Mouse (Mus musculus) embryonic facial prominence, embryonic 13.5 days (tissue): ENCODE results near the gene Ostf1. TPM values are rescaled to one million over a fixed set of nuclear protein-coding genes. Genes with fewer than 3 reads are reported as not detected.

Experiments used
- ATAC-seq: fragments of 200-750 bp; cut with Nextera tagmentation; 2 replicates; pipeline ENCODE4 v1.8.0; 2017; ENCODE audit warnings: low read depth; ENCODE audit not compliant: insufficient number of reproducible peaks, insufficient read depth, low FRiP score, low TSS enrichment
- H3K27ac ChIP-seq: fragments of 300-500 bp; sonication (generic); 2 replicates; pipeline ENCODE4 v1.5.1; 2015; ENCODE audit warnings: moderate library complexity, mild to moderate bottlenecking, inconsistent platforms
- H3K27me3 ChIP-seq: fragments of 300-500 bp; sonication (generic); 2 replicates; pipeline ENCODE4 v1.6.1; 2015; ENCODE audit warnings: mild to moderate bottlenecking, inconsistent platforms
- H3K36me3 ChIP-seq: fragments of 300-500 bp; sonication (generic); 2 replicates; pipeline ENCODE4 v1.6.1; 2015; ENCODE audit warnings: mild to moderate bottlenecking, inconsistent platforms
- H3K4me1 ChIP-seq: fragments of 300-500 bp; sonication (generic); 2 replicates; pipeline ENCODE4 v1.6.1; 2015; ENCODE audit warnings: inconsistent platforms
- H3K4me2 ChIP-seq: fragments of 300-500 bp; sonication (generic); 2 replicates; pipeline ENCODE4 v1.6.1; 2015; ENCODE audit warnings: moderate library complexity, mild to moderate bottlenecking, inconsistent platforms
- H3K4me3 ChIP-seq: fragments of 300-500 bp; sonication (generic); 2 replicates; pipeline ENCODE4 v1.5.1; 2015; ENCODE audit warnings: mild to moderate bottlenecking, inconsistent platforms
- H3K9ac ChIP-seq: fragments of 300-500 bp; sonication (generic); 2 replicates; pipeline ENCODE4 v1.6.1; 2015; ENCODE audit warnings: mild to moderate bottlenecking, inconsistent platforms
- H3K9me3 ChIP-seq: fragments of 300-500 bp; sonication (generic); 2 replicates; pipeline ENCODE4 v1.6.1; 2016; ENCODE audit warnings: inconsistent platforms
- WGBS: fragments of 180-500 bp; shearing (Covaris S2); methylation state at CpG from one replicate; pipeline ENCODE4 v1.1.7; 2015; ENCODE audit warnings: mixed read lengths; 5-methylcytosine and 5-hydroxymethylcytosine counted together
- polyA plus RNA-seq: library from polyadenylated mRNA; unstranded; fragments of >200 nt; fragmentation: Nextera tagmentation; extraction: Ambion mirVana; gene quantifications from 2 replicates; pipeline ENCODE4 v1.2.1, GENCODE M21; 2015

Ostf1 gene
- polyA plus RNA-seq, 1 experiment from 2014 or later: 65.1 TPM

DNA sequence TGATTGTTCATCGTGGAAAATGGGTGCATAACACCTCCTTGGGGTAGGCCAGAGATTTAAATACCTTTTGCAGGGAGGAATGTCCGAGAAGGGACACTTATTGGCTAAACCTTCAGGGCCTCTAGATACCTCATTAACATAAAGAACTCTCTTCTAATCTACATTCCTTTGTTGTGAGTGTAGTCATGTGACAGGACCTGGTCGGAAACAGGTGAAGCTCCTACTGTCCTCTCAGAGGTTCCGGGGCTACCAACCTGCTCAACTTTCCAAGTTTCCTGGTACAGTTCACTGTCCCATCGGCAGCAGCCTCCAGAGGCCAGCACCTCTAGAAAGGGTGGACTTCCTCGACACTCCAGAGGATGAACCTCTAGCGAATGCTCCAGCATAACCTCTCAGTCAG, 24.4 kb upstream of the Ostf1 start:
- Histone ChIP-seq H3K4me3 (no peak overlapping the region), H3K9ac (no peak overlapping the region), H3K27me3 (no peaks in the 10 kb centered on the region), H3K9me3 (no peaks in the 10 kb centered on the region), H3K4me2 (no peak overlapping the region), H3K4me1 (no peaks in the 10 kb centered on the region), H3K36me3 (no peaks in the 10 kb centered on the region), H3K27ac (no peak overlapping the region)
- 84% methylated on average over 7 of the region's 7 CpGs for WGBS
- ATAC-seq: no peak

DNA sequence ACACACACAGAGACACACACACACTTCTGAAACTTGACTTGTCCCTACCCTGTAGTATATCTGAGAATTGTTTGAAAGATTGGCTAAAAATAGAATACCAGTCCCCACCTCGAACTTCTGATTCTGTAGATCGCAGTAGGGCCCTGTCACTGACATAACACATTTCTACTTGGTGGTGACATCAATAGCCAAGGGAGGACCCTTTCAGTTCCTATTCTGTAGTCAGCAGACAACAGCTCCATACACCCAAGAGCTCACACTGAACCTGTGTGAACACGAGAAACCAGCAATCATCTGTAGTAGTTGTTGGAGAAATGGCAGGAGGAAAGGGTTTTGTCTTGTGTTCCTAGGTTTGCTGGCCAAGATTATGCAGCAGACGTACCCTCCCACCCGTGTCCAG, 23.4 kb upstream of the Ostf1 start:
- Histone ChIP-seq H3K27ac (no peak overlapping the region), H3K4me3 (no peak overlapping the region), H3K9me3 (no peaks in the 10 kb centered on the region), H3K4me2 (no peak overlapping the region), H3K27me3 (no peaks in the 10 kb centered on the region), H3K4me1 (no peaks in the 10 kb centered on the region), H3K9ac (no peak overlapping the region), H3K36me3 (no peaks in the 10 kb centered on the region)
- ATAC-seq: no peak
- WGBS: 82% methylated on average over 5 of the region's 5 CpGs

DNA sequence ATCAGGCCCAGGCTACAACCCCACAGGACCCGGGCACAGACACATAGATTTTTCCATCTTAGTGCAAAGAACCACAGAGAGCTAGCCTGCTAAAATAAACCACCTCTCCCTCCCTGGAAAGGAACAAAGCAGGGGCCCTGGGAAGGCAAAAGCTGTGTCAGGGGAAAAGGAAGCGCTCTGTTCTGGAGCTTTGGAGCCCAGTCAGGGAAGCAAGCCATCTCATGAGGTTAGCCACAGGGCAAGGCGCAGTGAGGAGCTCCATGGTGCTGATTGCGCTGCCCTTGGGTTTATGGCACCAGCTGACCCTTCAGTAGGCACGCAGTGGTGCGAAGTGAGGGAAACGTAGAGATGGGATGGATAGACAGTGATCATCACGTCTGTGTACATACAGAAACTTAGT, 22.7 kb upstream of the Ostf1 start:
- H3K4me3 ChIP-seq: no peak overlapping the region
- WGBS: 88% methylated on average over 8 of the region's 8 CpGs
- no peaks in the 10 kb centered on the region for H3K9me3 ChIP-seq
- no peaks in the 10 kb centered on the region for H3K4me1 ChIP-seq
- no peak overlapping the region for H3K9ac ChIP-seq
- no peak overlapping the region for H3K27ac ChIP-seq
- no peaks in the 10 kb centered on the region for H3K36me3 ChIP-seq
- no peak for ATAC-seq
- no peaks in the 10 kb centered on the region for H3K27me3 ChIP-seq
- H3K4me2 ChIP-seq: no peak overlapping the region

DNA sequence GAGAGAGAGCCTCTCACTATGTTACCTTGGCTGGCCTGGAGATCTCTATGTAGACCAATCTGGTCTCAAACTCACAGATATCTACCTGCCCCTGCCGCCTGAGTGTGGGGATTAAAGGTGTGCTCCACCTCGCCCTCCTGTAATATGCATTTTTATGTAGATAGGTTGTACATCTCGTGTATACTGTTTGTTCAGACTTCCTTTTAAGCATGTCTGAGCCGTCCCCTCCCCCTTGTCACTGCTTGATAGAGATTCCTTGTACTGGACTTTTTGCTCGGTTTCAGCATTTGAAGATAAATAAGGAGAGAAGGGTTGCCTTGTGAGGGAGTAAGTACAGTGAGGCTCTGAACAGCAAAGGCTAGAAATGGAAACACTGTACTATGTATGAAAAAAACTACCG, 21.4 kb upstream of the Ostf1 start:
- Histone ChIP-seq H3K27me3 (no peaks in the 10 kb centered on the region), H3K9me3 (no peaks in the 10 kb centered on the region), H3K4me3 (no peak overlapping the region), H3K27ac (no peak overlapping the region), H3K4me2 (no peak overlapping the region), H3K36me3 (no peaks in the 10 kb centered on the region), H3K4me1 (no peaks in the 10 kb centered on the region), H3K9ac (no peak overlapping the region)
- WGBS: 73% methylated on average over 6 of the region's 6 CpGs
- no peak for ATAC-seq

DNA sequence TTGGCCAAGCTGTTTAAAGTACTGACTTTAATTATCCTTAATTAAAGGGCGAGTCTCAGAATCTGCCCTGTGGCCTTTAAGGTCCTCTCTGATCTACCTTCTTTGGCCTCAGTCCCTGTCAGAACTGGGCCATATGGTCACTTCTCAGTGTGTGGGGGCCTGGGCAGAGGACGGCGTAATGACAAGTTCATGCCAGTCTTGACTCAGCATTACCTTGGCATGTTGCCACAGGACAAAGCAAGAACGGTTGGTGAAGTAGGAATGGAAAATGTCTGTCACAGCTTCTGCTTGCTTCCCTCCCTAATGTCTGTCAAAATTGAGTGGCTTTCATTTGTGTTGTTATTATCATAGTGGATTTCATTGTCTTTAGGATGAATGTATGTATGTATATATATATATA, 21.0 kb upstream of the Ostf1 start:
- H3K36me3 ChIP-seq: no peaks in the 10 kb centered on the region
- 28% methylated on average over 4 of the region's 4 CpGs for WGBS
- no peak overlapping the region for H3K9ac ChIP-seq
- no peaks in the 10 kb centered on the region for H3K27me3 ChIP-seq
- H3K27ac ChIP-seq: no peak overlapping the region
- H3K4me2 ChIP-seq: no peak overlapping the region
- no peaks in the 10 kb centered on the region for H3K9me3 ChIP-seq
- no peak overlapping the region for H3K4me3 ChIP-seq
- no peak for ATAC-seq
- H3K4me1 ChIP-seq: no peaks in the 10 kb centered on the region

DNA sequence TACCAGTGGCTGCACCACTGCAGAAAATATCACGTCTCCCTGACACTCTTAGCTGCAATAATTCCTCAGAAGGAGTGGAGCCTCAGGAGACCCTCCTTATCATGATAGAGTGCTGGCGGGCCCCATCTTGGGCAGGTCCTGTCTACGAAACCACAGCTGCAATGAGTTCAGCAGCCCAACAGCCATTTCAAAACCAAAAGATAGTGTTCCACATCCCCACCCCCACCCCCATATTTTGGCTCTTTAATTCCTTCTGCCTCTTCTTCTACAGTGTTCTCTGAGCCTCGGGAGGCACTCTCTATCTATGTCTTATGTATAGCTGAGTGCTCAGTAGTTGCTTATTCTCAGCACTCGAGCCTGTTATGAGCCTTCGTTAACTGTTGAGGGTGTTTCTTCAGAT, 18.9 kb upstream of the Ostf1 start:
- H3K4me1 ChIP-seq: no peaks in the 10 kb centered on the region
- H3K9ac ChIP-seq: no peak overlapping the region

DNA sequence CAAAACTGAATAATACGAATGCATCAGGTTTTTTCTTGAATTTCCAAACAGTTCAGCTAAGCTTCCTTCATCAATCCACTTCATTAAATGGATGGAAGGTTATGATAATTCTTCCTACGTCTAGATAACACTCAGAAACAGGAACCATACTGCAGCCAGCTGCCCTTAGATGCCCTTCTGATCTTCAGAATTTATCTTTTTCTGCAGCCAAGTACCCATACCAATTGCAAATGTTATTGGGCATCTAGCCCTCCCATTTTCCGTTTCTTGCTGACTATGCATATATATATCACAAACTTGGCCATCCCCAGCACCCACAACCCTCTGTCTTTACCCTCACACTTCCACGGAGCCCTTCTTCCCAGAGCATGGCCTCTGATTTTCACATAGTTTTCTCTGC, 18.3 kb upstream of the Ostf1 start:
- Histone ChIP-seq H3K9me3 (no peaks in the 10 kb centered on the region), H3K27me3 (no peaks in the 10 kb centered on the region), H3K27ac (no peak overlapping the region), H3K9ac (no peak overlapping the region), H3K4me1 (no peaks in the 10 kb centered on the region), H3K4me3 (no peak overlapping the region), H3K36me3 (peaks cover 4% of the 10 kb centered on the region; the same call in 1 of the 2 replicates), H3K4me2 (no peak overlapping the region)
- no peak for ATAC-seq
- WGBS: 86% methylated on average over 4 of the region's 4 CpGs

More for the DNA sequence above, 18.9 kb upstream of the Ostf1 start:
- Histone ChIP-seq H3K27ac (no peak overlapping the region), H3K36me3 (peaks cover 4% of the 10 kb centered on the region; the same call in 1 of the 2 replicates), H3K4me3 (no peak overlapping the region), H3K4me2 (no peak overlapping the region), H3K27me3 (no peaks in the 10 kb centered on the region), H3K9me3 (no peaks in the 10 kb centered on the region)
- no peak for ATAC-seq
- 77% methylated on average over 6 of the region's 6 CpGs for WGBS

DNA sequence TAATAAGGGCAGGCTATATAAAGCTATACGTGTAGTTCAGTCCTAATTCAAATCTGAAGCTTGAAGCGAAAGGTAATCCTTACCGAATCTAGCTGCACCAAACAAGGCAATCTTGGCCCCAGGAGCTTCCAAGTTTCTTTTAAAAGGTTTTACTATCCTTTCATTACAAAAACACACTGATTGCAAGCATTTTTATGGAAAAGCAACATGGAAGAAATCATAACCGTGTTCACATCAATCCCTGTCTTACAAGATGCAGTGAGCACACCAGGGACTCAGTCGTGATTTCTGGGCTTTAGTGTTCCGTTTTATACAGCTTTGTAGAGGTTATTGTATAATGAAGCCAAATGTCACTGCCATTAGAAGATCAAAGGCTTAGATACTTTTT, 16.9 kb upstream of the Ostf1 start:
- Histone ChIP-seq H3K4me3 (no peak overlapping the region), H3K27ac (no peak overlapping the region), H3K9ac (no peak overlapping the region), H3K36me3 (peaks cover 4% of the 10 kb centered on the region; the same call in 1 of the 2 replicates), H3K4me1 (no peaks in the 10 kb centered on the region), H3K4me2 (no peak overlapping the region), H3K27me3 (no peaks in the 10 kb centered on the region), H3K9me3 (no peaks in the 10 kb centered on the region)
- ATAC-seq: no peak
- WGBS: 70% methylated on average over 6 of the region's 6 CpGs

DNA sequence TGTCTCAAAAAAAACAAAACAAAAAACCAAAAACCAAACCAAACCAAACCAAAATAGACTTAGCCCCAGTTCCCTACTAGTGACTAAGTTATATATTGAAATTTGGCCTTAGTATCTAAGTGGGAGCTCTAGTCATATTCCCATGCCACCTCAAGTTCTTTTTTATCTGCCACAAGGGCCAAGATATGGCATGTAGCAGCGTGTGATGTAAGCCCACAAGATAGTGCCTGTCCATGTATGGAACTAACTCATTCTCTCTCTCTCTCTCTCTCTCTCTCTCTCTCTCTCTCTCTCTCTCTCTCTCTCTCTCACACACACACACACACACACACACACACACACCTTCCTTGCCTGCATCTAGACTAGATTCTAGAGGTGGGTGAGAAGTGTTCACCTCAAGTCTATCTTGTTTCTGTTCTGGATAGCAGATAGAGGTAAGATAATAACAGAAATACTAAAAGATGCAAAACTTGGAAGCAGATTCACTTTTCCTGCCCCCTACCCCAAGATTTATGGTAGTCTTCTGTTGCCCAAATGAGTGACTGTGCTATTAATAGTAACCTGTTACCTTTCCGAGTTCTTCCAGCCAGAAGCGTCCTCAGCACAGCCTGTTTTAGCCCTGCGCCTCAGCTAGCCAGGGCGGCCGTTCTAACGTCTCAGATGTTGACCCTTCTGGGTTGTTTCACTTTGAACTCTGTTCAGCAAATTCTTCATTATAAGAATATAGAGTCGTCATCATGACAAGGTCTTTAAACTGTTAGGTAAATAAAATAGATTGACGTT, 16.3 kb upstream of the Ostf1 start:
- no peak overlapping the region for H3K9ac ChIP-seq
- H3K9me3 ChIP-seq: no peaks in the 10 kb centered on the region
- ATAC-seq: no peak
- H3K4me2 ChIP-seq: no peak overlapping the region
- no peaks in the 10 kb centered on the region for H3K27me3 ChIP-seq
- no peak overlapping the region for H3K4me3 ChIP-seq
- H3K4me1 ChIP-seq: no peaks in the 10 kb centered on the region
- 75% methylated on average over 9 of the region's 9 CpGs for WGBS
- H3K36me3 ChIP-seq: peaks cover 6% of the 10 kb centered on the region; the same call in 1 of the 2 replicates
- no peak overlapping the region for H3K27ac ChIP-seq

DNA sequence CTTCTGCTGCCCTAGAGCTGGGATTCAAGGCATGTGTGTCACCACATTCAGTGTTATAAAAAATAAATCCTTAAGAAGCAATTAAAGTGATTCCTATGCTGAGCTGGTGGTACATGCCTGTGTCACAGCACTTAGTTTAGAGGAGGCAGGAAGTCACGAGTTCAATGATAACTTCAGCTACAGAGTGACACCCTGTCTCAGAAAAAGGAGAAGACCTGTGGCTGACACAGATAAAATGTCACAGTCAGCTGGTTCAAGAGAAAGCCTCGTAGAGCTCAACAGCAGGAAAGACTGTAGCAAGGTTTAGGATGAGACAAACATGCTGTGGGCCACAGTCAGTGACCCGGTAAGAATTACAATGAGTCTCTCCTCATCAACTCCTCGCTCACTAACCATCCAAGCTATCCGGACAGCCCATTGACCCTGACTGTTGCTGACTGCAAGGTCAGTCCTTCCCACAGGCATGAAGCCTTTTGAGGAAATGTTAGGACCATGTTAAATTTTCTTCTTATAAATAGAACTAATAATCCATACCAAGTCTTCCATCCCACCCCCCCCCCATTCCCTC, 15.3 kb upstream of the Ostf1 start:
- WGBS: 74% methylated on average over 5 of the region's 5 CpGs
- ATAC-seq: no peak
- Histone ChIP-seq H3K27ac (no peak overlapping the region), H3K4me2 (no peak overlapping the region), H3K9me3 (no peaks in the 10 kb centered on the region), H3K4me3 (no peak overlapping the region), H3K9ac (no peak overlapping the region), H3K36me3 (peaks cover 13% of the 10 kb centered on the region), H3K27me3 (no peaks in the 10 kb centered on the region), H3K4me1 (no peaks in the 10 kb centered on the region)

DNA sequence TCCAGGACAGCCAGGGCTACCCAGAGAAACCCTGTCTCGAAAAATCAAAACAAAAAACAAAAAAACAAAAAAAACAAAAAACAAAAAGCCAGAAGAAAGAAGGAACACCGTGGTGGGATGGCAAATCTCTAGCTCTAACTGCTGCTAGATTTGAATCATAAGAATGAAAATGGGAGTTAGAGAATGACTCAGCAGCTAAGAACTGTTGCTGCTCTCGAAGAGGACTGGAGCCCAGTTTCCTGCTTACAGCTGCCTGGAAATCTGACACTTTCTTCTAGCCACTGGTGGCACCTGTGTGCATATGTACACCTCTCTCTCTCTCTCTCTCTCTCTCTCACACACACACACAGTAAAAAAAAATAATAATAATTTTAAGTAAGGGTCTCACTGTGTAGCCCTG, 14.8 kb upstream of the Ostf1 start:
- Histone ChIP-seq H3K4me3 (no peak overlapping the region), H3K27ac (no peak overlapping the region), H3K36me3 (peaks cover 13% of the 10 kb centered on the region), H3K4me1 (0 out of 2 replicates have a peak, but pooled peaks cover 3% of the 10 kb centered on the region), H3K4me2 (no peak overlapping the region), H3K27me3 (no peaks in the 10 kb centered on the region), H3K9ac (no peak overlapping the region), H3K9me3 (no peaks in the 10 kb centered on the region)
- WGBS: 58% methylated on average over 3 of the region's 3 CpGs
- no peak for ATAC-seq

DNA sequence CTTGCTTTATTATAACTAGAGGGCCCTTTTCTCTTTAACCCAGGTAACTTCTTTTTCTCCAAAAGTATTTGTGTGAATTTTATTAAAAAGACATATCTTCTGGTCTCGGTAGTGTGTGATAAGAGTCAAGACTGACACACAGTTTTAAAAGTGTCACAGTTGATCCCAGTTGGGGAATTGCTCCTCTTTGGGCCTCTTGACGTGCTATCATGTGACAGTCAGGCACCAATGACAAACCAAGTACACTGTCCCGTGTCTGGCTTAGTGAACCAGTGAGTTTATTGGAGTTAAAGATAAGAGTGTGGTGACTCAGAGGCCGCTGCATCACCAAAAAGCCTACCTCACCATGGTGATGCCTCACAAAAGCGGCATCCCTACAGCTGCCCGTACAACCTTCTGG, 12.5 kb upstream of the Ostf1 start:
- 86% methylated on average over 6 of the region's 6 CpGs for WGBS

More for the DNA sequence above, 12.5 kb upstream of the Ostf1 start:
- ATAC-seq: no peak
- no peak overlapping the region for H3K4me3 ChIP-seq
- no peaks in the 10 kb centered on the region for H3K9me3 ChIP-seq
- peaks cover 8% of the 10 kb centered on the region; the same call in 1 of the 2 replicates for H3K4me1 ChIP-seq
- H3K36me3 ChIP-seq: peaks cover 13% of the 10 kb centered on the region
- no peak overlapping the region for H3K27ac ChIP-seq
- H3K9ac ChIP-seq: no peak overlapping the region
- H3K27me3 ChIP-seq: no peaks in the 10 kb centered on the region
- H3K4me2 ChIP-seq: no peak overlapping the region
